8 mouse cellular contexts compared by ENCODE assay signal in genomic region chr2:29971838-29972635, GRCm38 (mm10). TPM values are rescaled to one million over a fixed set of nuclear protein-coding genes. Genes with fewer than 3 reads are reported as not detected.
A peak's percentile ranks its signal among the peaks of the same experiment; 100 is the strongest.
DNase-seq lines count a peak whose midpoint lies in the region; ATAC-seq and TF ChIP-seq lines count a peak whose summit lies in the region.

No protein-coding gene starts in this region.

- 87% methylated on average over 9 of the region's 9 CpGs for WGBS in hindbrain, embryonic 12.5 days
- WGBS in hindbrain, embryonic 11.5 days, result 87% methylated on average over 9 of the region's 9 CpGs
- 39% methylated on average over 9 of the region's 9 CpGs for WGBS in kidney, adult 2 months
- 51% methylated on average over 9 of the region's 9 CpGs for WGBS in liver, postnatal 0 days (ENCODE audit: insufficient replicate concordance)

- H3K4me1 ChIP-seq in hindbrain, embryonic 12.5 days, result peaks cover 45% of the 10 kb centered on the region
- H3K4me1 ChIP-seq in hindbrain, embryonic 11.5 days (replicated peaks; ENCODE audit: control insufficient read depth, insufficient read depth, low read length), result peaks cover 6% of the 10 kb centered on the region; the same call in 1 of the 2 replicates
- H3K4me1 ChIP-seq in kidney, adult 2 months (ENCODE audit: control insufficient read depth, insufficient read depth, low read length), result peaks cover 51% of the 10 kb centered on the region
- peaks cover 21% of the 10 kb centered on the region for H3K4me1 ChIP-seq in liver, postnatal 0 days (ENCODE audit: insufficient read depth)

- H3K27ac ChIP-seq in hindbrain, embryonic 12.5 days, result 0 out of 2 replicates have a peak overlapping the region, but pooled peaks have one; percentile 30
- no peak overlapping the region for H3K27ac ChIP-seq in hindbrain, embryonic 11.5 days (ENCODE audit: low read depth, low read length)
- peak overlapping the region; percentile 71 for H3K27ac ChIP-seq in kidney, adult 2 months (ENCODE audit: insufficient read depth, low read depth, low read length)
- peak overlapping the region; percentile 39 for H3K27ac ChIP-seq in liver, postnatal 0 days (ENCODE audit: low read depth)

- no peak for DNase-seq in hindbrain, embryonic 11.5 days (ENCODE audit: low spot score)
- DNase-seq in brain, adult 2 months (ENCODE audit: low read depth, low spot score), result peak; percentile 92
- DNase-seq in gastrocnemius, postnatal 25 days, result peak; percentile 58
- DNase-seq in kidney, adult 2 months, result peak; percentile 92
- DNase-seq in liver, postnatal 0 days, result peak; percentile 81
- peak; percentile 38 for DNase-seq in telencephalon, adult 2 months (ENCODE audit: low read depth, low spot score)

- no peak for TF ChIP-seq POLR2A in kidney, adult 2 months (IDR thresholded peaks at IDR 0.05; ENCODE audit: low read depth, low read length)

- H3K9me3 ChIP-seq in hindbrain, embryonic 12.5 days (replicated peaks), result no peaks in the 10 kb centered on the region
- no peaks in the 10 kb centered on the region for H3K9me3 ChIP-seq in hindbrain, embryonic 11.5 days (ENCODE audit: control insufficient read depth, low read length)
- no peaks in the 10 kb centered on the region for H3K9me3 ChIP-seq in liver, postnatal 0 days (ENCODE audit: low read length)

- TF ChIP-seq EP300 in liver, postnatal 0 days (IDR thresholded peaks at IDR 0.05; ENCODE audit: low read depth), result peak; percentile 85

- H3K9ac ChIP-seq in hindbrain, embryonic 12.5 days, result no peak overlapping the region
- no peak overlapping the region for H3K9ac ChIP-seq in hindbrain, embryonic 11.5 days (ENCODE audit: low read depth, low read length)
- no peak overlapping the region for H3K9ac ChIP-seq in liver, postnatal 0 days (replicated peaks)

- H3K4me3 ChIP-seq in hindbrain, embryonic 12.5 days, result no peak overlapping the region
- H3K4me3 ChIP-seq in hindbrain, embryonic 11.5 days (ENCODE audit: low read depth, low read length), result no peak overlapping the region
- no peak overlapping the region for H3K4me3 ChIP-seq in kidney, adult 2 months (ENCODE audit: insufficient read depth, low read depth, low read length)
- H3K4me3 ChIP-seq in liver, postnatal 0 days (ENCODE audit: low read depth, low read length), result no peak overlapping the region

- ATAC-seq in hindbrain, embryonic 12.5 days (ENCODE audit: low FRiP score), result no peak
- ATAC-seq in hindbrain, embryonic 11.5 days (ENCODE audit: low FRiP score), result no peak
- ATAC-seq in liver, postnatal 0 days, result peak; percentile 82
- no peak for ATAC-seq in granulocyte monocyte progenitor cell, adult 5-6 weeks (replicated peaks; ENCODE audit: poor library complexity, severe bottlenecking)

- no peak overlapping the region for H3K4me2 ChIP-seq in hindbrain, embryonic 12.5 days (replicated peaks)
- H3K4me2 ChIP-seq in hindbrain, embryonic 11.5 days (replicated peaks; ENCODE audit: low read depth, low read length), result no peak overlapping the region
- H3K4me2 ChIP-seq in liver, postnatal 0 days (ENCODE audit: low read depth, low read length), result no peak overlapping the region

- H3K36me3 ChIP-seq in hindbrain, embryonic 12.5 days, result peaks cover 28% of the 10 kb centered on the region
- H3K36me3 ChIP-seq in hindbrain, embryonic 11.5 days (ENCODE audit: control insufficient read depth, insufficient read depth, low read length), result no peaks in the 10 kb centered on the region
- peaks cover 3% of the 10 kb centered on the region; the same call in 1 of the 2 replicates for H3K36me3 ChIP-seq in kidney, adult 2 months (ENCODE audit: control insufficient read depth, insufficient read depth, low read length)
- H3K36me3 ChIP-seq in liver, postnatal 0 days (replicated peaks; ENCODE audit: insufficient read depth, low read length), result no peaks in the 10 kb centered on the region

- H3K27me3 ChIP-seq in hindbrain, embryonic 12.5 days, result no peaks in the 10 kb centered on the region
- no peaks in the 10 kb centered on the region for H3K27me3 ChIP-seq in hindbrain, embryonic 11.5 days (ENCODE audit: control insufficient read depth, insufficient read depth, low read length)
- no peaks in the 10 kb centered on the region for H3K27me3 ChIP-seq in kidney, adult 2 months (replicated peaks; ENCODE audit: control insufficient read depth, insufficient read depth, low read length)
- no peaks in the 10 kb centered on the region for H3K27me3 ChIP-seq in liver, postnatal 0 days (ENCODE audit: insufficient read depth, low read length)

- no peak for TF ChIP-seq CTCF in kidney, adult 2 months (conservative IDR thresholded peaks at IDR 0.05; ENCODE audit: insufficient read depth, insufficient read length, low read depth, low read length)
- TF ChIP-seq CTCF in liver, postnatal 0 days (IDR thresholded peaks at IDR 0.05; ENCODE audit: low read depth), result no peak

RNA-seq across cellular contexts. Expression of gene Sptan1, which starts 6.7 kb away (rescaled TPM):
- polyA plus RNA-seq in hindbrain, embryonic 12.5 days (2016; fragmentation: Nextera tagmentation; extraction: Ambion mirVana), result 179 and 188 TPM in 2 replicates
- polyA plus RNA-seq in hindbrain, embryonic 11.5 days (2014; fragmentation: Nextera tagmentation; extraction: Ambion mirVana), result 172 and 192 TPM in 2 replicates
- total RNA-seq in gastrocnemius, postnatal 25 days (2021), result 10 to 100 TPM; 56.9 to 64.4 TPM
- polyA plus RNA-seq in kidney, adult 2 months (2012; rRNA removed), result 237 and 250 TPM in 2 replicates
- 14.9 and 17.2 TPM in 2 replicates for polyA plus RNA-seq in liver, postnatal 0 days (2015; fragmentation: Nextera tagmentation; extraction: Ambion mirVana)
- total RNA-seq in granulocyte monocyte progenitor cell, adult 5-6 weeks (2014; fragmentation: Nextera tagmentation), result 63.5 and 99.0 TPM in 2 replicates
- 118 and 129 TPM in 2 replicates for total RNA-seq in granulocyte monocyte progenitor cell, adult 5-6 weeks (2017)

RNA-seq across cellular contexts. Expression of gene Gle1, which starts 36.8 kb away (rescaled TPM):
- 69.1 and 72.5 TPM in 2 replicates for polyA plus RNA-seq in hindbrain, embryonic 12.5 days (2016; fragmentation: Nextera tagmentation; extraction: Ambion mirVana)
- polyA plus RNA-seq in hindbrain, embryonic 11.5 days (2014; fragmentation: Nextera tagmentation; extraction: Ambion mirVana), result 55.7 and 57.4 TPM in 2 replicates
- total RNA-seq in gastrocnemius, postnatal 25 days (2021), result 10 to 100 TPM; 19.7 to 21.3 TPM
- 21.1 and 25.4 TPM in 2 replicates for polyA plus RNA-seq in kidney, adult 2 months (2012; rRNA removed)
- polyA plus RNA-seq in liver, postnatal 0 days (2015; fragmentation: Nextera tagmentation; extraction: Ambion mirVana), result 13.4 and 14.7 TPM in 2 replicates
- 36.5 and 38.7 TPM in 2 replicates for total RNA-seq in granulocyte monocyte progenitor cell, adult 5-6 weeks (2014; fragmentation: Nextera tagmentation)
- total RNA-seq in granulocyte monocyte progenitor cell, adult 5-6 weeks (2017), result 89.0 and 139 TPM in 2 replicates
